Mouse (Mus musculus): ENCODE measurements at regions not wholly inside any gene's neighbourhood (a gene's known extent, or its start where the extent isn't known, plus 50 kb on each side); places are given as distances from the start of the nearest gene placed in this dataset. TPM values are rescaled to one million over a fixed set of nuclear protein-coding genes. Genes with fewer than 3 reads are reported as not detected.

GRCm38 (mm10) chr3:33305756-33306155 lies 162.7 kb upstream of the Pex5l start:
- Histone ChIP-seq H3K9me3 (replicated peaks) (no peaks in the 10 kb centered on the region), H3K27me3 (no peaks in the 10 kb centered on the region), H3K27ac (no peak overlapping the region), H3K36me3 (no peaks in the 10 kb centered on the region), H3K4me1 (replicated peaks) (no peaks in the 10 kb centered on the region), H3K4me3 (no peak overlapping the region), H3K4me2 (no peak overlapping the region), H3K9ac (no peak overlapping the region)
- no peak for ATAC-seq (replicated peaks; ENCODE audit: insufficient number of reproducible peaks, insufficient read depth, low FRiP score, low read depth)
- WGBS: 58% methylated on average over 2 of the region's 2 CpGs

- 28% methylated on average over 2 of the region's 2 CpGs for WGBS
- no peak for ATAC-seq (replicated peaks; ENCODE audit: insufficient number of reproducible peaks, insufficient read depth, low FRiP score, low read depth)
Measured at GRCm38 (mm10) chr3:33262797-33263196, 119.8 kb upstream of the Pex5l start.

DNA sequence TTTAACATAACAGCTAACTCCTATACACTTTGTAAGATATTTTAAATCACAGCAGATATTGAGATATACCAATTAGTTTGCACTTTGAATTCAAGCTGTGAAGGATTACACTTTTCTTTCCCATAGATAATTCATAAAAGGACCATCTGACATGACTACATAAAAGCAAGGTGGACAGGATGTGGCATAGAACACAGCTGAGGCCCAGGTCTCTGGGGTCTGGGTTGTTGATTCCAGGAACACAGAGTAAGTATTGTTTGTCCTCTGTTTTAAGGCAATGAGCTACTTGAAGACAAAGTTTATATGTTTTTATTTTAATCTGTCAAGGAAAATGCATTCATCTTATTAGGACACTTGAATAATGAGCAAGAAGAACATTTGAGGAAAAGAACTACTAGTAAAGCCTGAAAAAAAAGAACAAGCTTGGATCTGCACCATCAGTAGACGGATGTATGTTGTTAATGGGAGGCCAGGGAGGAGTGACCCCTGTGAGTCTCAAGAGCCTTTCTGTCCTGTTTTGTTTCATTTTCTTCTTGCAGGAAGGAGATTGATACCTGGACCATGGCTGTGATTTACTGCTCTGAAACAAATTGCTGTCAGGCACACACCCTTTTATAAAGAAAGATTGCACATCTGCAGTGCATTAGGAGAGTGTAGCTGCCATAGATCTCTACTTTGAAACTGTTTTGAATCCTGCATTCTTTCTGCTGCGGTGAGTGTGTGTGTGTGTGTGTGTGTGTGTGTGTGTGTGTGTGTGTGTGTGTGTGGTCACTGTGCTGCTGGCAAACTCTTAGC lies 76.4 kb upstream of the Pex5l start:
- Histone ChIP-seq H3K4me3 (no peak overlapping the region), H3K27ac (no peak overlapping the region), H3K27me3 (no peaks in the 10 kb centered on the region), H3K9ac (no peak overlapping the region), H3K9me3 (replicated peaks) (no peaks in the 10 kb centered on the region), H3K4me1 (replicated peaks) (no peaks in the 10 kb centered on the region), H3K4me2 (no peak overlapping the region), H3K36me3 (no peaks in the 10 kb centered on the region)
- no peak for ATAC-seq (replicated peaks; ENCODE audit: insufficient number of reproducible peaks, insufficient read depth, low FRiP score, low read depth)
- WGBS: 64% methylated on average over 2 of the region's 2 CpGs

More at GRCm38 (mm10) chr3:33262797-33263196, 119.8 kb upstream of the Pex5l start:
- H3K9ac ChIP-seq: no peak overlapping the region
- no peak overlapping the region for H3K4me2 ChIP-seq
- no peak overlapping the region for H3K4me3 ChIP-seq
- H3K27me3 ChIP-seq: no peaks in the 10 kb centered on the region
- H3K27ac ChIP-seq: no peak overlapping the region
- H3K9me3 ChIP-seq (replicated peaks): no peaks in the 10 kb centered on the region
- no peaks in the 10 kb centered on the region for H3K4me1 ChIP-seq (replicated peaks)
- no peaks in the 10 kb centered on the region for H3K36me3 ChIP-seq

GRCm38 (mm10) chr3:33218291-33218690 lies 75.2 kb upstream of the Pex5l start:
- no peaks in the 10 kb centered on the region for H3K27me3 ChIP-seq
- H3K4me1 ChIP-seq (replicated peaks): no peaks in the 10 kb centered on the region
- WGBS: 69% methylated on average over 2 of the region's 2 CpGs
- H3K36me3 ChIP-seq: no peaks in the 10 kb centered on the region
- H3K4me2 ChIP-seq: no peak overlapping the region
- no peak overlapping the region for H3K4me3 ChIP-seq
- no peak overlapping the region for H3K9ac ChIP-seq
- ATAC-seq (replicated peaks; ENCODE audit: insufficient number of reproducible peaks, insufficient read depth, low FRiP score, low read depth): no peak
- H3K9me3 ChIP-seq (replicated peaks): no peaks in the 10 kb centered on the region
- no peak overlapping the region for H3K27ac ChIP-seq

DNA sequence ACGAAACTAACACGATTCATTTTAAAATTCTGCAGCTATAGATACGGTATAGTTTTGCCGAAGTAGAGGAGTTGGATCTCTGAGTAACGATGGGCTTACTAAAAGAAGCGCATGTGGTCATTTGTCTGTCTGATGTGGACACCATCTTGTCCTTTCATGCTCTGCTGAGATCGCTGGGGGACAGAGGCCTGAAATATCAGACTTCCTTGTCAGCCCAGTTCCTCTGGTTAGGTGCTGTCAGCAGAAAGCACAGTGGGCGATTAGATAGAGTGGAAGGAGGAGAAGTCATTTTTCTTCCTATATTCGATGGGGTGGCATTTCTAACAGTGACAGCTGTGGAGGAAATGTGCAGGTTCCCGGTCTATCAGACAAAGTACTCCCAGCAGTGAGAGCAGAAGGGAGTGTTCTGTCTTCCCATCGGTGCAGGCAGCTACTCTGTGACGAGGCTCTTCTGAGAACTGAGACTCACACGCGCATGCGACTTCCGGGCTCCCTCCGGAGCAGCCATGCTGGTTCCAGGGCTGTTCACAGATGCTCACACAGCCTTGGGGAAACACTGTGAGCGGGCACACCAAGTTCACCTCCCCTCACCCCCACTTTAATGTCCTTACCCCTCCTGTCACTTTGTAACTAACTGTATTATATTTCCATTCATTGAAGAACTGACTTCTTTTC lies 74.5 kb upstream of the Pex5l start:
- Histone ChIP-seq H3K27me3 (no peaks in the 10 kb centered on the region), H3K36me3 (no peaks in the 10 kb centered on the region), H3K27ac (no peak overlapping the region), H3K4me1 (replicated peaks) (no peaks in the 10 kb centered on the region), H3K9ac (no peak overlapping the region), H3K4me2 (no peak overlapping the region), H3K9me3 (replicated peaks) (no peaks in the 10 kb centered on the region), H3K4me3 (no peak overlapping the region)
- no peak for ATAC-seq (replicated peaks; ENCODE audit: insufficient number of reproducible peaks, insufficient read depth, low FRiP score, low read depth)
- WGBS: 63% methylated on average over 18 of the region's 18 CpGs

DNA sequence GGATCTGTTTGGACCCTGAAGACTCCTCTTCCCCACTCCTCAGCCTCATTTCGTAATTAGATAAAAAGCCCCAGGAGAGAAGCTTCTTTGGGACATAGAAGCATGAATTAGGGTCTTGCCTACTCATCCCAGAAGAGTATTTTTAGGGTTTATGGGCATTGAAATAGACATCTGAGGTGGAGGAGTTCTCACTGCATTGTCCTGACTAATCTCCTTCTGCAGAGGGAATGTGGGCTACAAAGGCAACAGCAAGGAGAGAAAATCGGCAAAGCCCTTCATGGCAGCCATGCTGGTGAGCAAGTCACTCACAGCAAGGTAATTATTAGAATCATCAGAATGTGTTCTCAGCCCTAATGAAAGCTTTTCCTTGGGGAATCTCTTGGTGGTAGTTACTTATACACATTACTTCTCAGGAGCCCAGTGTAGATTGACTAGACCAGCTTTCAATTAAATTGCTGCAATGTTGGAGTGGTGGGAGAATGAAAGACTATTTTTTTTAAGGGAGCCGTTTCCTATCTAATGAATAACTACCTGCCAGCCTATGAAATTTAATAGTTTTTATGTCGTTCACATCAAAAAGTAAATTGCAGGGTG lies 68.3 kb upstream of the Pex5l start:
- H3K4me2 ChIP-seq: no peak overlapping the region
- H3K9me3 ChIP-seq (replicated peaks): no peaks in the 10 kb centered on the region
- no peaks in the 10 kb centered on the region for H3K36me3 ChIP-seq
- ATAC-seq (replicated peaks; ENCODE audit: insufficient number of reproducible peaks, insufficient read depth, low FRiP score, low read depth): no peak
- no peaks in the 10 kb centered on the region for H3K27me3 ChIP-seq
- 72% methylated on average over 4 of the region's 4 CpGs for WGBS
- no peak overlapping the region for H3K27ac ChIP-seq
- H3K9ac ChIP-seq: no peak overlapping the region
- no peak overlapping the region for H3K4me3 ChIP-seq
- no peaks in the 10 kb centered on the region for H3K4me1 ChIP-seq (replicated peaks)

Small RNA genes in the stretch of these regions (microRNA-seq; reads per million reads assigned to microRNA genes)
- gene Gm27974: not detected

All from heart, embryonic 15.5 days (tissue).